ENCODE assay signal across 27 mouse cellular contexts in the genomic region with DNA sequence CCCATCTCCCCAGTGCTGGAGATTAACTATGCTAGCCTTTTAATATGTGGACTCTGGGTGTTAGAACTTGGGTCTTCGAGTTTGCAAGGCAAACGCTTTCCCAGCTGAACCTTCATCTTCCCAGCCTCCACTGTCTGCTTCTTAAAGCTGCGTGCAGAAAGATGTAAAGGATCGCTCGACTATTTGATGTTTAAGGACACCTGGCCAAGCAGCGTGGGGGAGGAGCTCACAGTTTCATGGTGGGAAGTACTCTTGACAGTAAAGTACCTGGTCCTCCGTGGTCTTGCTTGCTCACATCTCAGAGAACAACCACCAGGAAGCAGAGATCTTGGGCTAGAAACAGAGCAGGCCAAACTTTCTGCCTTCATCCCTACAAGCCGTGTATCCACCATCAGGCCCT.
"Had no signal": no experiment of that assay in that cellular context is flagged by ENCODE, and none has a peak within 500 bp of the region (broad histone marks: within the 10 kb centered on the region; RNA-seq: fewer than 3 reads in every experiment).

No protein-coding gene starts in this region.

- H3K27me3 ChIP-seq: limb, embryonic 12.5 days; limb, embryonic 13.5 days; limb, embryonic 15.5 days; liver, embryonic 13.5 days; liver, embryonic 15.5 days; lung, embryonic 15.5 days; midbrain, embryonic 15.5 days had no signal

- DNase-seq: left cerebral cortex, postnatal 4 days; liver; liver, embryonic 13.5 days; liver, postnatal 0 days; lung, adult 18-20 months; lung, adult 2 months; lung, embryonic 14.5 days; lung, postnatal 10 days; lung, postnatal 14 days; lung, postnatal 36 days; lung, postnatal 4 days; midbrain, embryonic 14.5 days had no signal

- H3K27ac ChIP-seq: left cerebral cortex, adult 2 months; limb, embryonic 10.5 days; limb, embryonic 12.5 days; limb, embryonic 13.5 days; limb, embryonic 15.5 days; liver, embryonic 12.5 days; liver, embryonic 13.5 days; liver, embryonic 14.5 days; liver, embryonic 15.5 days; lung, embryonic 15.5 days; macrophage; midbrain, embryonic 10.5 days; midbrain, embryonic 12.5 days; midbrain, embryonic 13.5 days; midbrain, embryonic 15.5 days had no signal

- H3K4me3 ChIP-seq: left cerebral cortex, adult 2 months; limb, embryonic 10.5 days; limb, embryonic 12.5 days; limb, embryonic 13.5 days; limb, embryonic 15.5 days; liver, embryonic 12.5 days; liver, embryonic 13.5 days; liver, embryonic 15.5 days; lung, embryonic 15.5 days; megakaryocyte, embryonic 14.5 days; midbrain, embryonic 10.5 days; midbrain, embryonic 12.5 days; midbrain, embryonic 13.5 days; midbrain, embryonic 15.5 days had no signal

- H3K36me3 ChIP-seq: limb, embryonic 10.5 days; limb, embryonic 12.5 days; limb, embryonic 13.5 days; limb, embryonic 15.5 days; liver, embryonic 12.5 days; liver, embryonic 13.5 days; liver, embryonic 15.5 days; lung, embryonic 15.5 days; midbrain, embryonic 10.5 days; midbrain, embryonic 12.5 days; midbrain, embryonic 13.5 days; midbrain, embryonic 15.5 days had no signal
